Mouse (Mus musculus): ENCODE measurements around the gene Gm8220. TPM values are rescaled to one million over a fixed set of nuclear protein-coding genes. Genes with fewer than 3 reads are reported as not detected.
"Not testable (repeated sequence)": the region's sequence is repeated elsewhere in the genome, so short reads cannot be mapped to it uniquely, and the experiment has no call there.

The Gm8220 gene
- polyA plus RNA-seq (2015; fragmentation: Nextera tagmentation; extraction: Ambion mirVana), result not detected in 2 replicates

- H3K36me3 ChIP-seq (ENCODE audit: control insufficient read depth, insufficient read depth, low read length); ATAC-seq (ENCODE audit: low FRiP score, low TSS enrichment); H3K4me3 ChIP-seq (ENCODE audit: low read depth, low read length); H3K4me2 ChIP-seq (replicated peaks; ENCODE audit: low read depth); DNase-seq (ENCODE audit: low spot score); H3K27ac ChIP-seq (replicated peaks); H3K9ac ChIP-seq (ENCODE audit: low read length); H3K27me3 ChIP-seq (ENCODE audit: control insufficient read depth, insufficient read depth, low read length); H3K4me1 ChIP-seq (replicated peaks; ENCODE audit: control insufficient read depth, insufficient read depth); H3K9me3 ChIP-seq (ENCODE audit: control insufficient read depth, low read length): not testable (repeated sequence)
- WGBS, result 75% methylated on average over 2 of the region's 2 CpGs
These were observed at the start of gene Gm8220 for GRCm38 (mm10) chr14:44285280-44285679. TSS of gene Gm8220 (plus strand) at chr14:44285580.

- Histone ChIP-seq H3K27me3 (ENCODE audit: control insufficient read depth, insufficient read depth, low read length) (no peaks in the 10 kb centered on the region), H3K9me3 (ENCODE audit: control insufficient read depth, low read length) (no peaks in the 10 kb centered on the region), H3K4me3 (ENCODE audit: low read depth, low read length) (no peak overlapping the region), H3K4me2 (replicated peaks; ENCODE audit: low read depth) (no peak overlapping the region), H3K4me1 (replicated peaks; ENCODE audit: control insufficient read depth, insufficient read depth) (no peaks in the 10 kb centered on the region), H3K9ac (ENCODE audit: low read length) (no peak overlapping the region), H3K36me3 (ENCODE audit: control insufficient read depth, insufficient read depth, low read length) (no peaks in the 10 kb centered on the region), H3K27ac (replicated peaks) (no peak overlapping the region)
- TF ChIP-seq CTCF (IDR thresholded peaks at IDR 0.05; ENCODE audit: low read depth) (no peak), EP300 (optimal IDR thresholded peaks at IDR 0.05) (no peak)
- ATAC-seq (ENCODE audit: low FRiP score, low TSS enrichment) (no peak), DNase-seq (ENCODE audit: low spot score) (no peak)
- 92% methylated on average over 16 of the region's 16 CpGs for WGBS
These were observed 37.3 kb upstream of the Gm8220 start for GRCm38 (mm10) chr14:44248039-44248438.

- H3K4me1 ChIP-seq (replicated peaks; ENCODE audit: control insufficient read depth, insufficient read depth); ATAC-seq (ENCODE audit: low FRiP score, low TSS enrichment); H3K27ac ChIP-seq (replicated peaks); H3K4me2 ChIP-seq (replicated peaks; ENCODE audit: low read depth); H3K9ac ChIP-seq (ENCODE audit: low read length); DNase-seq (ENCODE audit: low spot score); H3K27me3 ChIP-seq (ENCODE audit: control insufficient read depth, insufficient read depth, low read length); H3K9me3 ChIP-seq (ENCODE audit: control insufficient read depth, low read length); H3K36me3 ChIP-seq (ENCODE audit: control insufficient read depth, insufficient read depth, low read length); H3K4me3 ChIP-seq (ENCODE audit: low read depth, low read length): not testable (repeated sequence)
- 81% methylated on average over 3 of the region's 4 CpGs for WGBS
These were observed 26.7 kb downstream of the Gm8220 start for GRCm38 (mm10) chr14:44312049-44312448.

DNA sequence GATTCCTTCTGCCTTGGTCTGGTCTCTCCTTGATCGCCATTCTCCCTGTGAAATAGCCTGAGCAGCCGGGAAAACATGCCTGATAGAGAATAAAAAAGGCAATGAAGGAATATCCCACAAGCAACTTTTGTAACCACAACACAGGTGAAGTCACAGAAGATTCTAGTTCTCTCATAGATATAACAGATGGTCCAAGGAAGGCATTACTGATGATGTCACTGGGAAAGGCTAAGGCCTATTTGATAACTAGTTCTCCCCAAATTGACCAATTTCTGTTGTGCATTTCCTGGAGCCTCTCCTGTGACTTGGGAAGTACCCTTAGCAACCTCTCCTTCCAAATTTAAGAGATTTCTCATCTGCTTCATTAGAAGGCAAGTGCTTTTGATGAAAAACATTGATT, 53.1 kb downstream of the Gm8220 start, which contains the start of gene Gm5930:
Gm5930 (minus strand) TSS at position 101 of the 400 bp plus-strand sequence.
- not testable (repeated sequence) for H3K9ac ChIP-seq (ENCODE audit: low read length); H3K27me3 ChIP-seq (ENCODE audit: control insufficient read depth, insufficient read depth, low read length); H3K4me1 ChIP-seq (replicated peaks; ENCODE audit: control insufficient read depth, insufficient read depth); DNase-seq (ENCODE audit: low spot score); H3K4me3 ChIP-seq (ENCODE audit: low read depth, low read length); ATAC-seq (ENCODE audit: low FRiP score, low TSS enrichment); H3K9me3 ChIP-seq (ENCODE audit: control insufficient read depth, low read length); H3K4me2 ChIP-seq (replicated peaks; ENCODE audit: low read depth); H3K36me3 ChIP-seq (ENCODE audit: control insufficient read depth, insufficient read depth, low read length); H3K27ac ChIP-seq (replicated peaks)
- WGBS, result no CpG with 5 or more reads among the region's 2 CpGs

Other genes starting within 250 kb of the Gm8220 start
- gene Ear2, start 182.9 kb upstream of the Gm8220 start, polyA plus RNA-seq (2015; fragmentation: Nextera tagmentation; extraction: Ambion mirVana), result 0.15 TPM in 1 of 2 replicates, not detected in the other
- not detected in 2 replicates for gene Gm3327, start 161.7 kb upstream of the Gm8220 start, polyA plus RNA-seq (2015; fragmentation: Nextera tagmentation; extraction: Ambion mirVana)
- gene Gm8212, start 87.9 kb upstream of the Gm8220 start, polyA plus RNA-seq (2015; fragmentation: Nextera tagmentation; extraction: Ambion mirVana), result not detected in 2 replicates
- 0.13 TPM in 1 of 2 replicates, not detected in the other for gene 4930503E14Rik, start 72.3 kb upstream of the Gm8220 start, polyA plus RNA-seq (2015; fragmentation: Nextera tagmentation; extraction: Ambion mirVana)
- gene Gm5930, start 53.0 kb downstream of the Gm8220 start, polyA plus RNA-seq (2015; fragmentation: Nextera tagmentation; extraction: Ambion mirVana), result not detected in 2 replicates
- gene Gm8229, start 79.8 kb downstream of the Gm8220 start, polyA plus RNA-seq (2015; fragmentation: Nextera tagmentation; extraction: Ambion mirVana), result not detected in 2 replicates
- not detected in 2 replicates for gene Gm3371, start 125.1 kb downstream of the Gm8220 start, polyA plus RNA-seq (2015; fragmentation: Nextera tagmentation; extraction: Ambion mirVana)
- gene Gm8232, start 148.1 kb downstream of the Gm8220 start, polyA plus RNA-seq (2015; fragmentation: Nextera tagmentation; extraction: Ambion mirVana), result not detected in 2 replicates
- gene BC061237, start 206.9 kb downstream of the Gm8220 start, polyA plus RNA-seq (2015; fragmentation: Nextera tagmentation; extraction: Ambion mirVana), result not detected in 2 replicates
- gene Gm17093, start 232.7 kb downstream of the Gm8220 start, polyA plus RNA-seq (2015; fragmentation: Nextera tagmentation; extraction: Ambion mirVana), result not detected in 2 replicates

Data from stomach, postnatal 0 days (tissue).